Mouse (Mus musculus) bone marrow macrophage, adult 2 months (primary cell): Measurements from ENCODE around the gene Ccdc74a.

Experiments
- CTCF ChIP-seq: IDR thresholded peaks from 2 replicates; pipeline ENCODE4 v1.5.1; 2012; ENCODE audit warnings: low read depth, mild to moderate bottlenecking, low read length, moderate library complexity
- POLR2A ChIP-seq: IDR thresholded peaks from 2 replicates; pipeline ENCODE4 v1.6.1; 2012; ENCODE audit warnings: mild to moderate bottlenecking, low read depth, low read length, borderline replicate concordance

DNA sequence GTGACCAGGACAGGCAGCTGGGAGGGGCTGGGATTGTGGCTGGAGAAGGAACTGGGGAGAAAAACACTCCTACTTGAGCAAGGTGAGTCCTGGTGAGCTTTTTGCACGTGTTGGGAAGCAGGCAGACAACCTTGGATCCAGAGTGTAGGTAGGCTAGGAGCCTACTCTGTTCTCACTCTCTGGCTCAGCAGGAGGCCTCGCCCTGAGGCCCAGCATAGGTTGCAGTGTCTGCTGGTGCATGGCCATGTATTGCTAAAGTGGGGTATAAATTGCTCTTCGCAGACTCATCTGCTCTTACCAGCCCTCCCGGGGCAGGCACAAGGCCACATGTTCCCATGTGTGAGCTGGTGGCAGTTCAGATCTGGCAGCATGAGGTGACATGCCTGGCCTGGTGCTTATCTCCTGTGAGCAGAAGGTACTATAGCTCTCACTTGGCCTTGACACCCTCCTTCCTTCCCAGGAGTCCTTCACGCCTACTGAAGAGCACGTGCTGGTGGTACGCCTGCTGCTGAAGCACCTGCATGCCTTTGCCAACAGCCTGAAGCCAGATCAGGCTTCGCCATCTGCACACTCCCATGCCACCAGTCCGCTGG is 8.1 kb upstream of the Ccdc74a start:
- TF ChIP-seq POLR2A (no peak), CTCF (no peak)
